Mouse (Mus musculus): Measurements from ENCODE around the gene Rab10.

Gene Rab10

GRCm38 (mm10) chr12:3296056-3296455 is 13.7 kb downstream of the Rab10 start:
- no peak for DNase-seq (ENCODE audit: low read depth, low spot score)

- no peak for DNase-seq (ENCODE audit: low read depth, low spot score)
Measured at GRCm38 (mm10) chr12:3291849-3292248, 17.9 kb downstream of the Rab10 start.

GRCm38 (mm10) chr12:3291038-3291437 is 18.7 kb downstream of the Rab10 start:
- DNase-seq (ENCODE audit: low read depth, low spot score), result no peak

GRCm38 (mm10) chr12:3288440-3288839 is 21.3 kb downstream of the Rab10 start:
- DNase-seq (ENCODE audit: low read depth, low spot score), result no peak

- no peak for DNase-seq (ENCODE audit: low read depth, low spot score)
Measured at GRCm38 (mm10) chr12:3285919-3286318, 23.9 kb downstream of the Rab10 start.

- DNase-seq (ENCODE audit: low read depth, low spot score), result no peak
Measured at GRCm38 (mm10) chr12:3285377-3285776, 24.4 kb downstream of the Rab10 start.

GRCm38 (mm10) chr12:3284463-3284862 is 25.3 kb downstream of the Rab10 start:
- DNase-seq (ENCODE audit: low read depth, low spot score), result no peak

- DNase-seq (ENCODE audit: low read depth, low spot score), result no peak
Measured at GRCm38 (mm10) chr12:3283829-3284440, 25.8 kb downstream of the Rab10 start.

GRCm38 (mm10) chr12:3282954-3283353 is 26.8 kb downstream of the Rab10 start:
- no peak for DNase-seq (ENCODE audit: low read depth, low spot score)

GRCm38 (mm10) chr12:3282520-3282919 is 27.2 kb downstream of the Rab10 start:
- no peak for DNase-seq (ENCODE audit: low read depth, low spot score)

- no peak for DNase-seq (ENCODE audit: low read depth, low spot score)
Measured at GRCm38 (mm10) chr12:3278880-3279339, 30.9 kb downstream of the Rab10 start.

- DNase-seq (ENCODE audit: low read depth, low spot score), result no peak
Measured at GRCm38 (mm10) chr12:3270818-3271217, 39.0 kb downstream of the Rab10 start.

GRCm38 (mm10) chr12:3267397-3267796 is 42.4 kb downstream of the Rab10 start:
- no peak for DNase-seq (ENCODE audit: low read depth, low spot score)

GRCm38 (mm10) chr12:3265188-3265587 is 44.6 kb downstream of the Rab10 start:
- no peak for DNase-seq (ENCODE audit: low read depth, low spot score)

GRCm38 (mm10) chr12:3264449-3264848 is 45.3 kb downstream of the Rab10 start:
- DNase-seq (ENCODE audit: low read depth, low spot score), result no peak

GRCm38 (mm10) chr12:3261596-3261995 is 48.2 kb downstream of the Rab10 start:
- no peak for DNase-seq (ENCODE audit: low read depth, low spot score)

- DNase-seq (ENCODE audit: low read depth, low spot score), result no peak
Measured at GRCm38 (mm10) chr12:3255966-3256365, 53.8 kb downstream of the Rab10 start.

- no peak for DNase-seq (ENCODE audit: low read depth, low spot score)
Measured at GRCm38 (mm10) chr12:3255435-3255834, 54.3 kb downstream of the Rab10 start.

GRCm38 (mm10) chr12:3253591-3253990 is 56.2 kb downstream of the Rab10 start:
- DNase-seq (ENCODE audit: low read depth, low spot score), result no peak

GRCm38 (mm10) chr12:3246091-3246490 is 63.7 kb downstream of the Rab10 start:
- no peak for DNase-seq (ENCODE audit: low read depth, low spot score)

GRCm38 (mm10) chr12:3239544-3239943 is 70.2 kb downstream of the Rab10 start:
- DNase-seq (ENCODE audit: low read depth, low spot score), result no peak

GRCm38 (mm10) chr12:3238361-3239051 is 71.3 kb downstream of the Rab10 start:
- no peak for DNase-seq (ENCODE audit: low read depth, low spot score)

- no peak for DNase-seq (ENCODE audit: low read depth, low spot score)
Measured at GRCm38 (mm10) chr12:3237799-3238198, 72.0 kb downstream of the Rab10 start.

Data from retina, postnatal 7 days (tissue).